Mouse (Mus musculus) embryonic facial prominence, embryonic 11.5 days (tissue): ENCODE results near the gene Ptprt. TPM values are rescaled to one million over a fixed set of nuclear protein-coding genes. Genes with fewer than 3 reads are reported as not detected.
"Not testable (repeated sequence)": the region's sequence is repeated elsewhere in the genome, so short reads cannot be mapped to it uniquely, and the experiment has no call there.

ENCODE experiments used
- ATAC-seq: fragments of 200-750 bp; cut with Nextera tagmentation; replicated peaks from 2 replicates; pipeline ENCODE4 v1.8.0; 2017; ENCODE audit warnings: low read depth; ENCODE audit not compliant: insufficient number of reproducible peaks, low FRiP score, low TSS enrichment
- DNase-seq: peaks from one replicate; pipeline ENCODE4 v3.0.0-alpha.2; 2015; ENCODE audit warnings: low spot score
- H3K27ac ChIP-seq: fragments of 300-500 bp; sonication (generic); replicated peaks from 2 replicates; pipeline ENCODE4 v1.5.1; 2014; ENCODE audit warnings: mild to moderate bottlenecking, low read depth, low read length, control low read depth
- H3K27me3 ChIP-seq: fragments of 300-500 bp; sonication (generic); 2 replicates; pipeline ENCODE4 v1.6.1; 2014; ENCODE audit warnings: mild to moderate bottlenecking, low read length, moderate library complexity, mixed read lengths; ENCODE audit not compliant: control insufficient read depth, insufficient read depth
- H3K36me3 ChIP-seq: fragments of 300-500 bp; sonication (generic); replicated peaks from 2 replicates; pipeline ENCODE4 v1.6.1; 2014; ENCODE audit warnings: low read depth, mild to moderate bottlenecking, low read length, moderate library complexity, mixed read lengths; ENCODE audit not compliant: control insufficient read depth, insufficient read depth
- H3K4me1 ChIP-seq: fragments of 300-500 bp; sonication (generic); 2 replicates; pipeline ENCODE4 v1.6.1; 2014; ENCODE audit warnings: low read length, mixed read lengths; ENCODE audit not compliant: control insufficient read depth, insufficient read depth
- H3K4me2 ChIP-seq: fragments of 300-500 bp; sonication (generic); 2 replicates; pipeline ENCODE4 v1.6.1; 2014; ENCODE audit warnings: low read depth, mild to moderate bottlenecking, control low read depth, low read length, moderate library complexity
- H3K4me3 ChIP-seq: fragments of 300-500 bp; sonication (generic); 2 replicates; pipeline ENCODE4 v1.5.1; 2014; ENCODE audit warnings: low read depth, low read length, control low read depth
- H3K9ac ChIP-seq: fragments of 300-500 bp; sonication (generic); replicated peaks from 2 replicates; pipeline ENCODE4 v1.6.1; 2014; ENCODE audit warnings: mild to moderate bottlenecking, control low read depth, low read length
- H3K9me3 ChIP-seq: fragments of 300-500 bp; sonication (generic); replicated peaks from 2 replicates; pipeline ENCODE4 v1.6.1; 2016; ENCODE audit warnings: mild to moderate bottlenecking, low read length, inconsistent platforms, mixed read lengths; ENCODE audit not compliant: control insufficient read depth
- WGBS: fragments of 180-500 bp; shearing (Covaris S2); extraction: QIAGEN DNeasy Blood & Tissue Kit; methylation state at CpG from one replicate; pipeline ENCODE4 v1.1.7; 2014; 5-methylcytosine and 5-hydroxymethylcytosine counted together
- polyA plus RNA-seq: library from polyadenylated mRNA; unstranded; fragments of >200 nt; fragmentation: Nextera tagmentation; extraction: Ambion mirVana; gene quantifications from 2 replicates; pipeline ENCODE4 v1.2.1, GENCODE M21; 2014

Ptprt gene
- polyA plus RNA-seq, 1 experiment from 2014 or later, result 1.00 TPM

GRCm38 (mm10) chr2:162182621-162183475, 478.1 kb downstream of the Ptprt start:
- WGBS, result 79% methylated on average over 20 of the region's 20 CpGs
- no peak overlapping the region for H3K4me3 ChIP-seq
- no peaks in the 10 kb centered on the region for H3K9me3 ChIP-seq
- no peak for DNase-seq
- no peak overlapping the region for H3K27ac ChIP-seq
- ATAC-seq, result no peak
- H3K9ac ChIP-seq, result no peak overlapping the region
- no peaks in the 10 kb centered on the region for H3K27me3 ChIP-seq
- H3K4me1 ChIP-seq, result no peaks in the 10 kb centered on the region
- no peaks in the 10 kb centered on the region for H3K36me3 ChIP-seq
- no peak overlapping the region for H3K4me2 ChIP-seq

GRCm38 (mm10) chr2:162181826-162182225, 479.1 kb downstream of the Ptprt start:
- Histone ChIP-seq H3K27me3 (no peaks in the 10 kb centered on the region), H3K4me1 (no peaks in the 10 kb centered on the region), H3K4me2 (no peak overlapping the region), H3K36me3 (no peaks in the 10 kb centered on the region), H3K9me3 (no peaks in the 10 kb centered on the region), H3K9ac (no peak overlapping the region), H3K4me3 (no peak overlapping the region), H3K27ac (no peak overlapping the region)
- WGBS, result 94% methylated on average over 2 of the region's 2 CpGs
- ATAC-seq, result no peak
- no peak for DNase-seq

DNA sequence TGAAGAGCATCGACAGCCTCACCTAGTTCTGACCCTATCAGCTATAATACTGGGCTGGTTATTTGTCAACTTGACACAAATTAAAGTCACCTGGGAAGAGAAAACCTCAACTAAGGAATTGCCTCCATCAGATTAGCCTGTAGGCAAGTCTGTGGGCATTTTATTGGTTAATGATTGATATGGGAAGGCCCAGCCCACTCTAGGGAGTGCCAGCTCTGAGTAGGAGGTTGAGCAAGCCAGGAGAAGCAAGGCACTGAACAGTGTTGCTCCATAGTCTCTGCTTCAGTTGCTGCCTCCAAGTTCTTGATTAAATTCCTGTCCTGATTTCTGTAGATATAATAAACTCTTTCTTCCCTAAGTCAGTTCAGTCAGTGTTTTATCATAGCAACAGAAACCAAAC, 488.4 kb downstream of the Ptprt start:
- 72% methylated on average over 1 of the region's 1 CpGs for WGBS
- DNase-seq, result no peak
- Histone ChIP-seq H3K27me3 (no peaks in the 10 kb centered on the region), H3K9ac (no peak overlapping the region), H3K36me3 (no peaks in the 10 kb centered on the region), H3K4me2 (no peak overlapping the region), H3K9me3 (no peaks in the 10 kb centered on the region), H3K4me3 (no peak overlapping the region), H3K4me1 (no peaks in the 10 kb centered on the region), H3K27ac (no peak overlapping the region)
- ATAC-seq, result no peak

GRCm38 (mm10) chr2:162141845-162142411, 519.0 kb downstream of the Ptprt start:
- Histone ChIP-seq H3K36me3 (no peaks in the 10 kb centered on the region), H3K4me3 (no peak overlapping the region), H3K4me1 (no peaks in the 10 kb centered on the region), H3K27me3 (no peaks in the 10 kb centered on the region), H3K9ac (no peak overlapping the region), H3K27ac (no peak overlapping the region), H3K4me2 (no peak overlapping the region), H3K9me3 (no peaks in the 10 kb centered on the region)
- ATAC-seq (no peak), DNase-seq (no peak)
- WGBS, result 84% methylated on average over 3 of the region's 3 CpGs

DNA sequence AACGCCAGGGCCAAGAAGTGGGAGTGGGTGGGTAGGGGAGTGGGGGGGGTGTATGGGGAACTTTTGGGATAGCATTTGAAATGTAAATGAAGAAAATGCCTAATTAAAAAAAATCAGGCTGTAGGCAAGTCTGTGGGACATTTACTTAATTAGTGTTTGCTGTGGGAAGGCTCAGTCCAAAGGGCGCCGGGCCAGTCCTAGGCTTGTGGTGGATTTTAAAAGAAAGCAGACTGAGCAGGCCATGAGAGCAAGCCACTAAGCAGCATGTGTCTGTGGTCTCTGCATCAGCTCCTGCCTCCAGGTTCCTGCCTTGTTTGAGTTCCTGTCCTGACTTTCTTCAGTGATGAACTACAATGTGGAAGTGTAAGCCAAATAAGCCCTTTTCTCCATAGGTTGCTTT, 524.8 kb downstream of the Ptprt start:
- H3K27ac ChIP-seq, H3K27me3 ChIP-seq, H3K9me3 ChIP-seq, H3K4me2 ChIP-seq, DNase-seq, H3K36me3 ChIP-seq, H3K4me1 ChIP-seq, H3K9ac ChIP-seq, ATAC-seq, H3K4me3 ChIP-seq: not testable (repeated sequence)
- 94% methylated on average over 3 of the region's 3 CpGs for WGBS

DNA sequence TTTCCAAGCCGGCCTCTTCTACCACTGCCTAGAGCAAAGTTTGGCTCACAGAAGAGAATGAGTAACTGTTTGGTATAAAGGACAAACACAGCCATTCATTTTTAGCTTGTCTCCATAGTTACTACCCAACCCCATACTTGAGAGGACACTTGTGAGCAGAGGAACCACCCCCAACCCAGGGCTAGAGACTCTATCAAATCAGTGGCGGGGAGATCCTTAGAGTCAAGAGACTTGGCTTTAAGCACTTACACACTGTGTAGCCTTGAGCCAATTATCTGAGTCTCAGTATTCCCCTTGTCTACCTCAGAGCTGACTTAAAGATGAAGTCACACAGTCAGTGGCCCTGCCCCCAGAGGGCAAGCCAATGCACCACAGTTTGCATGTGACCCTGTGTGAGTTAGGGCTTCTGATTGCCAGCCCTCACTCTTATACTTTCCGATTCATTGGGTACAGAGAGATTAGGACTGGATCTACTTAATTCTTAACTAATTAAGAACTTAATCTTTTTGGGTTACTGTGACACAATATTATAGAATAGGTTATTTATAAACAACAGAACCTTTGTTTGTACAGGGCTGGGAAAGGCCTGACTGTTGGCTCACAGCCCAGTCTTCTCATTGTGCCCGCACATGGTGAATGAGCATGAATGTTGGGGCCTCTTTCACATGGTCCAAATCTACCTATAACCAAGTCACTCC, 529.2 kb downstream of the Ptprt start:
- Histone ChIP-seq H3K36me3 (no peaks in the 10 kb centered on the region), H3K9ac (no peak overlapping the region), H3K4me3 (no peak overlapping the region), H3K27me3 (no peaks in the 10 kb centered on the region), H3K4me1 (no peaks in the 10 kb centered on the region), H3K4me2 (no peak overlapping the region), H3K27ac (no peak overlapping the region), H3K9me3 (no peaks in the 10 kb centered on the region)
- DNase-seq, result no peak
- peak; percentile 79 for ATAC-seq
- 64% methylated on average over 4 of the region's 4 CpGs for WGBS

GRCm38 (mm10) chr2:162129896-162130295, 531.1 kb downstream of the Ptprt start:
- 92% methylated on average over 1 of the region's 1 CpGs for WGBS
- Histone ChIP-seq H3K4me3 (no peak overlapping the region), H3K9ac (no peak overlapping the region)

DNA sequence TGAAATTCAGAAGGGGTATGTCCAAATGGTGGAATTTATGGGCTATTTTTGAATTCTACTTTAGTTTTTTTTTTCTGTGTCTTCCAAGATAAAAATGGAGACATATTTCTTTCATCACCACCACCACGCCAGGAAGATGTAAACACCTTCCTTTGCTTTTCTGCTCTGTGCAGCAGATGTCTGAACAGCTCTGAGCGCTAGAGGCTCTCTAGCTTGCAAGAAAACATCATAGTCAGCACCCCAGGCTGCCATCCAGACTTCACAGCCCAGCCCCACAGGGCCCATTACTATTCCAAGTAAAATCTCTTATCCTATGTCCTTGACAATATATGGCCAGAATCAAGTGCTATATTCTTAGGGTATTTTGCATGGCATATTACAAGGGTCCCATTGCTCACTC, 542.9 kb downstream of the Ptprt start:
- H3K9ac ChIP-seq, result no peak overlapping the region
- 73% methylated on average over 2 of the region's 2 CpGs for WGBS
- ATAC-seq, result no peak
- H3K9me3 ChIP-seq, result no peaks in the 10 kb centered on the region
- no peaks in the 10 kb centered on the region for H3K27me3 ChIP-seq
- no peak for DNase-seq
- no peaks in the 10 kb centered on the region for H3K36me3 ChIP-seq
- H3K27ac ChIP-seq, result no peak overlapping the region
- no peaks in the 10 kb centered on the region for H3K4me1 ChIP-seq
- no peak overlapping the region for H3K4me2 ChIP-seq
- no peak overlapping the region for H3K4me3 ChIP-seq

More at GRCm38 (mm10) chr2:162129896-162130295, 531.1 kb downstream of the Ptprt start:
- Histone ChIP-seq H3K4me1 (no peaks in the 10 kb centered on the region), H3K4me2 (no peak overlapping the region), H3K27ac (no peak overlapping the region), H3K27me3 (no peaks in the 10 kb centered on the region), H3K9me3 (no peaks in the 10 kb centered on the region), H3K36me3 (no peaks in the 10 kb centered on the region)
- DNase-seq, result no peak
- ATAC-seq, result no peak
